Mouse (Mus musculus) limb, embryonic 14.5 days (tissue): ENCODE measurements around the gene Gm10376. TPM values are rescaled to one million over a fixed set of nuclear protein-coding genes. Genes with fewer than 3 reads are reported as not detected.
"Not testable (repeated sequence)": the region's sequence is repeated elsewhere in the genome, so short reads cannot be mapped to it uniquely, and the experiment has no call there.

Source experiments
- ATAC-seq: fragments of 200-750 bp; cut with Nextera tagmentation; 2 replicates; pipeline ENCODE4 v1.8.0; 2017; ENCODE audit warnings: low read depth, moderate number of reproducible peaks, moderate TSS enrichment; ENCODE audit not compliant: low FRiP score
- DNase-seq: peaks from one replicate; pipeline ENCODE4 v3.0.0-alpha.2; 2015; ENCODE audit warnings: low spot score
- H3K27ac ChIP-seq: fragments of 300-500 bp; sonication (generic); replicated peaks from 2 replicates; pipeline ENCODE4 v1.5.1; 2014; ENCODE audit warnings: low read depth, mild to moderate bottlenecking, low read length, moderate library complexity, mixed read lengths
- H3K27me3 ChIP-seq: fragments of 300-500 bp; sonication (generic); 2 replicates; pipeline ENCODE4 v1.6.1; 2014; ENCODE audit warnings: low read length, mixed read lengths; ENCODE audit not compliant: control insufficient read depth, insufficient read depth
- H3K36me3 ChIP-seq: fragments of 300-500 bp; sonication (generic); 2 replicates; pipeline ENCODE4 v1.6.1; 2014; ENCODE audit warnings: mild to moderate bottlenecking, low read length, moderate library complexity, mixed read lengths; ENCODE audit not compliant: control insufficient read depth, insufficient read depth
- H3K4me1 ChIP-seq: fragments of 300-500 bp; sonication (generic); 2 replicates; pipeline ENCODE4 v1.6.1; 2014; ENCODE audit warnings: antibody characterized with exemption, low read length, mixed read lengths; ENCODE audit not compliant: control insufficient read depth, insufficient read depth
- H3K4me2 ChIP-seq: fragments of 300-500 bp; sonication (generic); replicated peaks from 2 replicates; pipeline ENCODE4 v1.6.1; 2014; ENCODE audit warnings: low read depth, mild to moderate bottlenecking, low read length, moderate library complexity; ENCODE audit not compliant: severe bottlenecking
- H3K4me3 ChIP-seq: fragments of 300-500 bp; sonication (generic); replicated peaks from 2 replicates; pipeline ENCODE4 v1.5.1; 2014; ENCODE audit warnings: low read length
- H3K9ac ChIP-seq: fragments of 300-500 bp; sonication (generic); 2 replicates; pipeline ENCODE4 v1.6.1; 2014; ENCODE audit warnings: mild to moderate bottlenecking, low read depth, low read length, moderate library complexity; ENCODE audit not compliant: severe bottlenecking
- H3K9me3 ChIP-seq: fragments of 300-500 bp; sonication (generic); 2 replicates; pipeline ENCODE4 v1.6.1; 2016; ENCODE audit warnings: low read length; ENCODE audit not compliant: control insufficient read depth
- WGBS: fragments of 180-500 bp; shearing (Covaris S2); extraction: QIAGEN DNeasy Blood & Tissue Kit; methylation state at CpG from one replicate; pipeline ENCODE4 v1.1.7; 2014; 5-methylcytosine and 5-hydroxymethylcytosine counted together
- polyA plus RNA-seq, 2 experiments: library from polyadenylated mRNA; depleted of rRNA in 1 of 2; stranded (reverse) in 1 of 2; unstranded in 1 of 2; fragments of >200 nt; fragmentation: Nextera tagmentation in 1 of 2; extraction: Ambion mirVana in 1 of 2; gene quantifications; 2 replicates each; pipeline versions ENCODE4 v1.2.1 to v1.2.3; 2012 to 2014

The Gm10376 gene
- polyA plus RNA-seq (2012; rRNA removed): not detected in 2 replicates
- polyA plus RNA-seq (2014; fragmentation: Nextera tagmentation; extraction: Ambion mirVana): not detected in 2 replicates

DNA sequence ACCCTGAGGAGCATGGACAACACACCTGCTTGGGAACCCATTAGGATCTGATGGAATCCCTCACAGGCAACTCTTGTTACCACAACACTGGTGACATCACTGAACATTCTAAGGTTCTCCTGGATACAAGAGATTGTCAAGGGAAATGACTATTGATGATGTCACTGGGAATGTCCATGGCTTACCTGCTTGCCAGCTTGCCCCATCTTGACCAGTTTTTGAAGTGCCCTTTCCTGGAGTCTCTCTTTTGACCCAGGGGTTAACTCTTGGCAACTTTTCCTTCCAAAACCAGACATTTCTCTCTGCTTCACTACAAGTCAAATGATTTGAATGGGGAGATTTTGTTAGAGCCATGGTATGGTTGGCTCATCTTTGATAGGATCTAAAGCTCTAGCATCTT is at the start of gene Gm10376:
TSS of gene Gm10376 (minus strand) at position 101 of the 400 bp plus-strand sequence.
- H3K9me3 ChIP-seq, H3K4me2 ChIP-seq, H3K27me3 ChIP-seq, H3K36me3 ChIP-seq, H3K27ac ChIP-seq, H3K9ac ChIP-seq, H3K4me3 ChIP-seq, DNase-seq, ATAC-seq, H3K4me1 ChIP-seq: not testable (repeated sequence)

GRCm38 (mm10) chr14:43060179-43060578 is 44.8 kb upstream of the Gm10376 start:
- not testable (repeated sequence) for H3K9ac ChIP-seq, H3K27ac ChIP-seq, H3K9me3 ChIP-seq, H3K27me3 ChIP-seq, H3K4me3 ChIP-seq, DNase-seq, H3K36me3 ChIP-seq, H3K4me1 ChIP-seq, ATAC-seq, H3K4me2 ChIP-seq
- 70% methylated on average over 4 of the region's 4 CpGs for WGBS

DNA sequence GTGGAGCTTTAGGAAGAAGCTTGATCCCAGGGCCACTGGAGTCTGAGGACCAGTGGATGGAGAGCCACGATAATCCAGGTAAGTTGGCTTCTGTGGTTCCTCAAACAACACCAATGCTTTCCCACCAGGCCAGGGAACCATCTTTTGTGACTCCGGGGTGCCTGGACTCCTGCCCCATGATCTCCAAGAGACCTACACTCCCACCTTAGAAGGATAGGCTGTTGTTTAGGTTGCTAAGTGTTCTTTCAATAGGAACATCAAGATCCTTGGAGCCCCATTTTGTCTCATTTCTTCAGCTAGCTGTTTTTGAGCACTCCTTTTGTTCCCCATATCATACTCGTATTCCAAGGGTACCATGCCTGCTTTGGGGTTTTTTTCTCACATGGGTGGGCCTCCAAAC is 42.6 kb upstream of the Gm10376 start:
- not testable (repeated sequence) for DNase-seq, H3K27ac ChIP-seq, H3K4me1 ChIP-seq, H3K27me3 ChIP-seq, H3K36me3 ChIP-seq, H3K4me3 ChIP-seq, H3K9ac ChIP-seq, ATAC-seq, H3K4me2 ChIP-seq, H3K9me3 ChIP-seq
- WGBS: 82% methylated on average over 3 of the region's 3 CpGs

DNA sequence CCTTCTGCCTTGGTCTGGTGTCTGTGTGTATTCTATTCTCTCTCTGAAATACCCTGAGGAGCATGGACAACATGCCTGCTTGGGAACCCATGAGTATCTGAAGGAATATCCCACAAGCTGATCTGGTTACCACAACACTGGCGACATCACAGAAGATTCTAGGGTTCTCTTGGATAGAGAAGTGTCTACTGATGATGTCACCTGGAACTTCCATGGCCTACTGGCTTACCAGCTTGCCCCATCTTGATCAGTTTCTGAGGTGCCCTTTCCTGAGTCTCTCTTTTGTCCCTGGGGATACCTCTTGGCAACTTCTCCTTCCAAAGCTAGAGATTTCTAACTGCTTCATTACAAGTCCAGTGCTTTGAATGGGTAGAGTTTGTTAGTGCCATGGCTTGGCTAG is 21.9 kb downstream of the Gm10376 start, which contains the start of gene Gm8082:
TSS of gene Gm8082 (minus strand) at position 101 of the 400 bp plus-strand sequence.
- H3K9ac ChIP-seq, ATAC-seq, H3K4me3 ChIP-seq, H3K27ac ChIP-seq, H3K4me1 ChIP-seq, H3K4me2 ChIP-seq, H3K9me3 ChIP-seq, H3K36me3 ChIP-seq, H3K27me3 ChIP-seq, DNase-seq: not testable (repeated sequence)
- WGBS: no CpG with 5 or more reads among the region's 1 CpGs

Other genes starting within 250 kb of the Gm10376 start
- not detected in 2 replicates for gene Gm3015, start 246.8 kb downstream of the Gm10376 start, polyA plus RNA-seq (2012; rRNA removed)
- not detected in 2 replicates for gene Gm3015, start 246.8 kb downstream of the Gm10376 start, polyA plus RNA-seq (2014; fragmentation: Nextera tagmentation; extraction: Ambion mirVana)
- gene Gm10377, start 217.6 kb downstream of the Gm10376 start, polyA plus RNA-seq (2012; rRNA removed): not detected in 2 replicates
- not detected in 2 replicates for gene Gm10377, start 217.6 kb downstream of the Gm10376 start, polyA plus RNA-seq (2014; fragmentation: Nextera tagmentation; extraction: Ambion mirVana)
- gene Gm21977, start 162.2 kb downstream of the Gm10376 start, polyA plus RNA-seq (2012; rRNA removed): not detected in 2 replicates
- not detected in 2 replicates for gene Gm21977, start 162.2 kb downstream of the Gm10376 start, polyA plus RNA-seq (2014; fragmentation: Nextera tagmentation; extraction: Ambion mirVana)
- not detected in 2 replicates for gene Gm8082, start 22.0 kb downstream of the Gm10376 start, polyA plus RNA-seq (2012; rRNA removed)
- gene Gm8082, start 22.0 kb downstream of the Gm10376 start, polyA plus RNA-seq (2014; fragmentation: Nextera tagmentation; extraction: Ambion mirVana): not detected in 2 replicates
- gene Gm8094, start 61.0 kb upstream of the Gm10376 start, polyA plus RNA-seq (2012; rRNA removed): not detected in 2 replicates
- gene Gm8094, start 61.0 kb upstream of the Gm10376 start, polyA plus RNA-seq (2014; fragmentation: Nextera tagmentation; extraction: Ambion mirVana): not detected in 2 replicates
- not detected in 2 replicates for gene Gm8104, start 85.0 kb upstream of the Gm10376 start, polyA plus RNA-seq (2012; rRNA removed)
- gene Gm8104, start 85.0 kb upstream of the Gm10376 start, polyA plus RNA-seq (2014; fragmentation: Nextera tagmentation; extraction: Ambion mirVana): not detected in 2 replicates
- gene Gm7233, start 164.2 kb upstream of the Gm10376 start, polyA plus RNA-seq (2012; rRNA removed): not detected in 2 replicates
- gene Gm7233, start 164.2 kb upstream of the Gm10376 start, polyA plus RNA-seq (2014; fragmentation: Nextera tagmentation; extraction: Ambion mirVana): not detected in 2 replicates
- not detected in 2 replicates for gene Gm8122, start 219.7 kb upstream of the Gm10376 start, polyA plus RNA-seq (2012; rRNA removed)
- not detected in 2 replicates for gene Gm8122, start 219.7 kb upstream of the Gm10376 start, polyA plus RNA-seq (2014; fragmentation: Nextera tagmentation; extraction: Ambion mirVana)
- gene Gm8126, start 243.0 kb upstream of the Gm10376 start, polyA plus RNA-seq (2012; rRNA removed): not detected in 2 replicates
- gene Gm8126, start 243.0 kb upstream of the Gm10376 start, polyA plus RNA-seq (2014; fragmentation: Nextera tagmentation; extraction: Ambion mirVana): not detected in 2 replicates